Mouse (Mus musculus): ENCODE measurements around the gene Atxn7l3b. TPM values are rescaled to one million over a fixed set of nuclear protein-coding genes. Genes with fewer than 3 reads are reported as not detected.
"Not testable (repeated sequence)": the region's sequence is repeated elsewhere in the genome, so short reads cannot be mapped to it uniquely, and the experiment has no call there.

The Atxn7l3b gene
- 272 and 275 TPM in 2 replicates for polyA plus RNA-seq (2014; fragmentation: Nextera tagmentation; extraction: Ambion mirVana)

DNA sequence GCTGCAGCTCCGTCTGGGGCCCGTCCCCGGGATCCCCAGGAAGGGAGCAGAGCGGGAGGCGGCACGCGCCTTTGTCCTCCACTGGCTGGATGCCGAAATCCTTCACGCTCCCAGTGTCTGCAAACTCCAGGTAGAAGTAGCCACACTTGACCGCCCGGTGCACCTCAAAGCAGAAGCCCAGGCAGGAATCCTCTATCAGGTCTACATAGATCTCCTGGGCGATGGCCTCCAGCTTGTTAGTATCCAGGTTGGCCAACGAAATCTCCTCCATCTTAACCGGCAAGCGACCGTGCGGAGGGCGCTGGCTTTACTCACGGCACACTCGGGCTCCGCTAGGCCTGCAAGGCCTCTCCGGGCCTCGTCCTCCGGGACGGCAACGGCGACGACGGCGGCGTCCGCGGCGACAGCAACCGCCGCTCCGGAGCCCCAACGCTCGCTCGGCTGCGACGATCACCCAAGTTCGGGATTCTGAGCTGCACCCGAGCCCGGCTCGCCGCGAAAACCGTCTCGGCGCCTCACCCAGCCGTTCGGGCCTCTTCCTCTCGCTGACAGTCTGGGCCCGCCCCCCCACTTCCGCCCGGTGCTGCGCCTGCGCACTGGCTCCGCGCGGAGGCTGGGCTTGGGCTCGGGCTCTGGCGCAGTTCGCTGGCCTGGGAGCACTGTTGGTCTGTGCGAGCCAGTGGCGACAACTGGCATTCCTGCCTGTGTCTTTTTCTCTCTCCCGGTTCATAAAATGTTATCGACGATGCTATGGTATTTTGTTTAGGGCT is at the start of gene Atxn7l3b:
Gene Atxn7l3b, minus strand, starts transcription at position 550 of the 770 bp plus-strand sequence.
- peak; percentile 100 for ATAC-seq (ENCODE audit: insufficient read depth, low FRiP score, low TSS enrichment)
- H3K4me3 ChIP-seq (ENCODE audit: low read depth, low read length) = peak within 1 kb of the TSS; percentile 85
- H3K27me3 ChIP-seq (ENCODE audit: control insufficient read depth, insufficient read depth, low read length) = no peaks in the 10 kb centered on the region
- peak; percentile 96 for DNase-seq (ENCODE audit: low spot score)
- H3K9me3 ChIP-seq (ENCODE audit: control insufficient read depth, low read length) = no peaks in the 10 kb centered on the region
- WGBS = under 1% methylated on average over 70 of the region's 70 CpGs
- peak within 1 kb of the TSS; percentile 84 for H3K27ac ChIP-seq (ENCODE audit: low read depth, low read length)
- peak within 1 kb of the TSS; percentile 95 for H3K9ac ChIP-seq (ENCODE audit: low read length)
- H3K4me1 ChIP-seq (ENCODE audit: control insufficient read depth, insufficient read depth, low read length) = peaks cover 12% of the 10 kb centered on the region
- peaks cover 11% of the 10 kb centered on the region; the same call in 1 of the 2 replicates for H3K36me3 ChIP-seq (ENCODE audit: control insufficient read depth, insufficient read depth, low read length)
- peak within 1 kb of the TSS; percentile 76 for H3K4me2 ChIP-seq (ENCODE audit: low read depth)

GRCm38 (mm10) chr10:112977586-112977985 is 48.8 kb upstream of the Atxn7l3b start:
- Histone ChIP-seq H3K27me3 (ENCODE audit: control insufficient read depth, insufficient read depth, low read length) (no peaks in the 10 kb centered on the region), H3K27ac (ENCODE audit: low read depth, low read length) (no peak overlapping the region), H3K9me3 (ENCODE audit: control insufficient read depth, low read length) (no peaks in the 10 kb centered on the region), H3K4me1 (ENCODE audit: control insufficient read depth, insufficient read depth, low read length) (no peaks in the 10 kb centered on the region), H3K4me2 (ENCODE audit: low read depth) (no peak overlapping the region), H3K4me3 (ENCODE audit: low read depth, low read length) (no peak overlapping the region), H3K9ac (ENCODE audit: low read length) (no peak overlapping the region), H3K36me3 (ENCODE audit: control insufficient read depth, insufficient read depth, low read length) (no peaks in the 10 kb centered on the region)
- peak; percentile 49; the same call in 1 of the 2 replicates for ATAC-seq (ENCODE audit: insufficient read depth, low FRiP score, low TSS enrichment)
- DNase-seq (ENCODE audit: low spot score) = no peak
- 64% methylated on average over 4 of the region's 4 CpGs for WGBS

DNA sequence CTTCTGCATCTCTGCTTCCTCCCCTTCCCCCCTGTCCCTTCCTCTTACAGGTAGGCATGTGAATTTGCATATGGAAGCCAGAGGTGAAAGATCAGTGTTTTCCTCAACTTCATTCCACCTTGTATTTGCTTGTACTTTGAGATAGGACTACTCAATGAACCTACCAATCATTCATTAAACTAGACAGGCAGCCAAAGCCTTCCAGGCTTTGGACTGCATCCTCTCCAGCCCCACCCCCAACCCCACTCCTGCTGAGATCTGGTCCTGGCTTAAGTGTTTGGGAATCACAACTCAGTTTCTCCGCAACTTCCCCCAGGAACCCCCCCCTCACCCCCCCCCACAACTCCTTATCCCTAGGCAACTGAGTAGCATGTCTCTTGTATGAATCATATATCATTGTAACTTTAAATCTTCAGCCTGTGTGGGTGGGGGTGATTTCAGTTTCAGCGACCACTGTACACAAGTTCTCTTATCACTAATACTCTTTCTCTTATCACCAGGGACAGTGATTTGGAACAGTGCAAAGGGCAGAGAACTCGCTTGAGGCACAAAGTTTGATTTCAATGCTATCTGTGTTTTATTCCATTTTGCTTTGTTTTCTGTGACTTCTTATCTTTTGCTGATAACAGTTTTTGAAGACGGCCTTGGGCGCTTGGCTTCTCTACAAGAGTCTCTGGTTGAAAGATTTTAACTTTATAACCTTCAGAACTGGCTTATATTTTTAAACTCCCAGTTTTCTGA is 44.7 kb upstream of the Atxn7l3b start:
- H3K4me3 ChIP-seq (ENCODE audit: low read depth, low read length) = no peak overlapping the region
- no peak overlapping the region for H3K27ac ChIP-seq (ENCODE audit: low read depth, low read length)
- ATAC-seq (ENCODE audit: insufficient read depth, low FRiP score, low TSS enrichment) (no peak), DNase-seq (ENCODE audit: low spot score) (no peak)
- H3K36me3 ChIP-seq (ENCODE audit: control insufficient read depth, insufficient read depth, low read length) = no peaks in the 10 kb centered on the region
- no peak overlapping the region for H3K4me2 ChIP-seq (ENCODE audit: low read depth)
- H3K27me3 ChIP-seq (ENCODE audit: control insufficient read depth, insufficient read depth, low read length) = no peaks in the 10 kb centered on the region
- WGBS = 78% methylated on average over 5 of the region's 5 CpGs
- no peaks in the 10 kb centered on the region for H3K9me3 ChIP-seq (ENCODE audit: control insufficient read depth, low read length)
- H3K4me1 ChIP-seq (ENCODE audit: control insufficient read depth, insufficient read depth, low read length) = no peaks in the 10 kb centered on the region
- no peak overlapping the region for H3K9ac ChIP-seq (ENCODE audit: low read length)

GRCm38 (mm10) chr10:112970002-112970589 is 41.3 kb upstream of the Atxn7l3b start:
- no peak overlapping the region for H3K4me3 ChIP-seq (ENCODE audit: low read depth, low read length)
- no peak overlapping the region for H3K4me2 ChIP-seq (ENCODE audit: low read depth)
- 75% methylated on average over 2 of the region's 2 CpGs for WGBS
- DNase-seq (ENCODE audit: low spot score) = no peak
- H3K9me3 ChIP-seq (ENCODE audit: control insufficient read depth, low read length) = no peaks in the 10 kb centered on the region
- H3K4me1 ChIP-seq (ENCODE audit: control insufficient read depth, insufficient read depth, low read length) = no peaks in the 10 kb centered on the region
- H3K36me3 ChIP-seq (ENCODE audit: control insufficient read depth, insufficient read depth, low read length) = no peaks in the 10 kb centered on the region
- no peaks in the 10 kb centered on the region for H3K27me3 ChIP-seq (ENCODE audit: control insufficient read depth, insufficient read depth, low read length)
- no peak overlapping the region for H3K27ac ChIP-seq (ENCODE audit: low read depth, low read length)
- ATAC-seq (ENCODE audit: insufficient read depth, low FRiP score, low TSS enrichment) = no peak
- H3K9ac ChIP-seq (ENCODE audit: low read length) = no peak overlapping the region

- 85% methylated on average over 2 of the region's 2 CpGs for WGBS
- no peaks in the 10 kb centered on the region for H3K27me3 ChIP-seq (ENCODE audit: control insufficient read depth, insufficient read depth, low read length)
- H3K9me3 ChIP-seq (ENCODE audit: control insufficient read depth, low read length) = no peaks in the 10 kb centered on the region
- no peak overlapping the region for H3K4me2 ChIP-seq (ENCODE audit: low read depth)
- H3K36me3 ChIP-seq (ENCODE audit: control insufficient read depth, insufficient read depth, low read length) = no peaks in the 10 kb centered on the region
- H3K27ac ChIP-seq (ENCODE audit: low read depth, low read length) = no peak overlapping the region
- no peak overlapping the region for H3K4me3 ChIP-seq (ENCODE audit: low read depth, low read length)
- DNase-seq (ENCODE audit: low spot score) (no peak), ATAC-seq (ENCODE audit: insufficient read depth, low FRiP score, low TSS enrichment) (no peak)
- H3K4me1 ChIP-seq (ENCODE audit: control insufficient read depth, insufficient read depth, low read length) = no peaks in the 10 kb centered on the region
- H3K9ac ChIP-seq (ENCODE audit: low read length) = no peak overlapping the region
Measured at GRCm38 (mm10) chr10:112967578-112967977, 38.8 kb upstream of the Atxn7l3b start.

DNA sequence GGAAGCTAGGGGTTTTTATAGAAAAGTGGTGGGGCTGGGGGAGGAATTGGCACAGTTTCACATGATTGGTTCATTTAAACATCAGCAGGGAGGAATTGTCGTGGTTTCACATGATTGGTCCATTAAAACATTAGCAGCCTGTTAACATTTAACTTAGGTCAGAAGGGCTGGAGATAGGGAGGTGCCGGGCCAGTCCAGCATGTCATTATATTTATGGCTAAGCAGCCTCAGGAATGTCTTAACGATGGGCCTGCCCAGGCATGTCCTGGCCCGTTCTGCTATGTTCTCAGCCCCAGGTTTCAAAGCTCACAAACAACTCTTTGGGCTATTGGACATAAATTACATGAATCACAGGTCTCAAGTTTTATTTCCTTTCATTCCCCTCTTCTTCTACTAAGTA is 33.4 kb upstream of the Atxn7l3b start:
- H3K27me3 ChIP-seq (ENCODE audit: control insufficient read depth, insufficient read depth, low read length); H3K4me1 ChIP-seq (ENCODE audit: control insufficient read depth, insufficient read depth, low read length); H3K4me2 ChIP-seq (ENCODE audit: low read depth); ATAC-seq (ENCODE audit: insufficient read depth, low FRiP score, low TSS enrichment); H3K27ac ChIP-seq (ENCODE audit: low read depth, low read length); H3K9me3 ChIP-seq (ENCODE audit: control insufficient read depth, low read length); H3K9ac ChIP-seq (ENCODE audit: low read length); H3K36me3 ChIP-seq (ENCODE audit: control insufficient read depth, insufficient read depth, low read length); DNase-seq (ENCODE audit: low spot score); H3K4me3 ChIP-seq (ENCODE audit: low read depth, low read length): not testable (repeated sequence)
- WGBS = 44% methylated on average over 4 of the region's 4 CpGs

DNA sequence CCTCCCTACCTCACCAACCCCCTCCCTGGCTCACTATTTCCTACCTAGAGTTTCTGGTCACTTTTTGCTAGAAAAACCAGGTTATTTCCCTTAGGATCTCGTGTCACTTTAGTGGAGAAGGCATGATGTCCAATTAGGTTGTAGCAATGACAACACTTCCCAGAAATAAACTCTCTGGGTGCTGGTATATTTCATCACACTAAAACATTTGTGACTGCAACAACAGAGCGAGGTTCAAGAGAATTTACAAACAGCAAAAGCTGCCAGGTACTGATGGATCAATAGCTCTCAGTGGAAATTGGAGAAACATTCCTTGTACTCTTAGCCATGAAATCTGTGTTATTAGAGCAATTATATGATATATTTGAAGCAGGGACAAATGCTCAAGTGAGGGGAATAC is 25.3 kb upstream of the Atxn7l3b start:
- WGBS = 74% methylated on average over 2 of the region's 2 CpGs
- Histone ChIP-seq H3K27ac (ENCODE audit: low read depth, low read length) (no peak overlapping the region), H3K4me3 (ENCODE audit: low read depth, low read length) (no peak overlapping the region), H3K4me2 (ENCODE audit: low read depth) (no peak overlapping the region), H3K4me1 (ENCODE audit: control insufficient read depth, insufficient read depth, low read length) (no peaks in the 10 kb centered on the region), H3K9ac (ENCODE audit: low read length) (no peak overlapping the region), H3K9me3 (ENCODE audit: control insufficient read depth, low read length) (no peaks in the 10 kb centered on the region), H3K36me3 (ENCODE audit: control insufficient read depth, insufficient read depth, low read length) (no peaks in the 10 kb centered on the region), H3K27me3 (ENCODE audit: control insufficient read depth, insufficient read depth, low read length) (no peaks in the 10 kb centered on the region)
- ATAC-seq (ENCODE audit: insufficient read depth, low FRiP score, low TSS enrichment) (no peak), DNase-seq (ENCODE audit: low spot score) (no peak)

DNA sequence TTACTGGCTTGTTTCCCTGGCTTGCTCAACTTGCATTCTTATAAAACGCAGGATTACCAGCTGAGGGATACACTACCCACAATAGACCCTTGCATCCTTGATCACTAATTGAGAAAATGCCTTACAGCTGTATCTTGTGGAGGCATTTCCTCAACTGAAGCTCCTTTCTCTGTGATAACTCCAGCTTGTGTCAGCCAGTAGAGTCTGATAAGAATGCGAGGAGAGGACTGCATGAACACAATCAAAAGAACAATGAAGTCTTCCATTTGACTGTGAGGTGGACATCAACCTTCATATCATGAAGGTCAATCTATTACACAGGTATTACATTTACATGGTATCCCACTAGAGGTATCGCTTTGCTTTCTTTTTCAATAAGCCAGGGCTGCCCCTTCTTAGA is 19.7 kb upstream of the Atxn7l3b start:
- no peak for ATAC-seq (ENCODE audit: insufficient read depth, low FRiP score, low TSS enrichment)

More for the DNA sequence above, 19.7 kb upstream of the Atxn7l3b start:
- no peak for DNase-seq (ENCODE audit: low spot score)
- Histone ChIP-seq H3K4me3 (ENCODE audit: low read depth, low read length) (no peak overlapping the region), H3K27me3 (ENCODE audit: control insufficient read depth, insufficient read depth, low read length) (no peaks in the 10 kb centered on the region), H3K9ac (ENCODE audit: low read length) (no peak overlapping the region), H3K4me2 (ENCODE audit: low read depth) (no peak overlapping the region), H3K4me1 (ENCODE audit: control insufficient read depth, insufficient read depth, low read length) (no peaks in the 10 kb centered on the region), H3K27ac (ENCODE audit: low read depth, low read length) (no peak overlapping the region), H3K36me3 (ENCODE audit: control insufficient read depth, insufficient read depth, low read length) (no peaks in the 10 kb centered on the region), H3K9me3 (ENCODE audit: control insufficient read depth, low read length) (no peaks in the 10 kb centered on the region)
- 91% methylated on average over 3 of the region's 3 CpGs for WGBS
